Mouse (Mus musculus) left cerebral cortex, postnatal 25 days (tissue): ENCODE results near the gene Rab22a. TPM values are rescaled to one million over a fixed set of nuclear protein-coding genes. Genes with fewer than 3 reads are reported as not detected.
"Not testable (repeated sequence)": the region's sequence is repeated elsewhere in the genome, so short reads cannot be mapped to it uniquely, and the experiment has no call there.

Source experiments
- DNase-seq, 2 experiments: peaks; one replicate each; pipeline ENCODE4 v3.0.0; 2022; ENCODE audit warnings: low spot score in 2 of 2, mixed read lengths in 1 of 2
- intact Hi-C: fragments of 180-260 bp; cut with DNase I; formaldehyde crosslinking; loops from one replicate; pipeline ENCODE4 v1.15.1; 2025
- total RNA-seq, 2 experiments: library from RNA; stranded (reverse); gene quantifications; 2 replicates each; pipeline ENCODE4 v1.2.3; 2021

Rab22a gene
- total RNA-seq, 2 experiments from 2014 or later: 24.5 to 29.3 TPM

- intact Hi-C loops: no loop called here
- no peak for DNase-seq
Observed at GRCm38 (mm10) chr2:173713241-173713640, 53.7 kb downstream of the Rab22a start.

GRCm38 (mm10) chr2:173714620-173715218 lies 55.2 kb downstream of the Rab22a start:
- no peak for DNase-seq
- intact Hi-C loops: no loop called here

GRCm38 (mm10) chr2:173716966-173717365 lies 57.4 kb downstream of the Rab22a start:
- intact Hi-C loops: no loop called here

GRCm38 (mm10) chr2:173719115-173719514 lies 59.6 kb downstream of the Rab22a start, which contains the start of gene 1700010B08Rik:
Gene 1700010B08Rik (plus strand): TSS chr2:173719415.
- DNase-seq, intact Hi-C loops: not testable (repeated sequence)

More at GRCm38 (mm10) chr2:173716966-173717365, 57.4 kb downstream of the Rab22a start:
- DNase-seq: peak in 1 of 2 experiments; percentile 11

GRCm38 (mm10) chr2:173722251-173722857 lies 62.8 kb downstream of the Rab22a start:
- no peak for DNase-seq
- intact Hi-C loops: no loop called here

- intact Hi-C loops: no loop called here
Observed at GRCm38 (mm10) chr2:173724382-173724781, 64.8 kb downstream of the Rab22a start.

GRCm38 (mm10) chr2:173724940-173725807 lies 65.6 kb downstream of the Rab22a start:
- DNase-seq: no peak
- intact Hi-C loops: no loop called here

More at GRCm38 (mm10) chr2:173724382-173724781, 64.8 kb downstream of the Rab22a start:
- DNase-seq: no peak

GRCm38 (mm10) chr2:173725819-173726218 lies 66.3 kb downstream of the Rab22a start:
- intact Hi-C loops: no loop called here
- no peak for DNase-seq

GRCm38 (mm10) chr2:173730444-173730966 lies 70.9 kb downstream of the Rab22a start:
- intact Hi-C loops: no loop called here
- peak in 1 of 2 experiments; percentile 13 for DNase-seq

GRCm38 (mm10) chr2:173734426-173734825 lies 74.9 kb downstream of the Rab22a start:
- intact Hi-C loops: no loop called here

GRCm38 (mm10) chr2:173737222-173737989 lies 77.8 kb downstream of the Rab22a start, which contains the start of gene Vapb:
Gene Vapb (plus strand): TSS chr2:173737511.
- intact Hi-C loops: loop anchor here (1.0 kb wide), 1 partner anchor 78 kb away; the partner anchor contains the start of gene Rab22a
- peak; percentile 99 for DNase-seq

More at GRCm38 (mm10) chr2:173734426-173734825, 74.9 kb downstream of the Rab22a start:
- DNase-seq: no peak

GRCm38 (mm10) chr2:173738232-173738631 lies 78.7 kb downstream of the Rab22a start:
- DNase-seq: no peak
- intact Hi-C loops: no loop called here

GRCm38 (mm10) chr2:173739107-173739506 lies 79.5 kb downstream of the Rab22a start:
- DNase-seq: no peak
- intact Hi-C loops: no loop called here

GRCm38 (mm10) chr2:173742090-173742489 lies 82.5 kb downstream of the Rab22a start:
- intact Hi-C loops: no loop called here
- DNase-seq: no peak

GRCm38 (mm10) chr2:173742744-173743143 lies 83.2 kb downstream of the Rab22a start:
- no peak for DNase-seq
- intact Hi-C loops: no loop called here

- DNase-seq: no peak
- intact Hi-C loops: no loop called here
Observed at GRCm38 (mm10) chr2:173744070-173744815, 84.7 kb downstream of the Rab22a start.

GRCm38 (mm10) chr2:173748961-173749659 lies 89.5 kb downstream of the Rab22a start:
- intact Hi-C loops: no loop called here
- DNase-seq: no peak
